Mouse (Mus musculus) forelimb bud, embryonic 11.5 days (tissue): ENCODE measurements at regions not wholly inside any gene's neighbourhood (a gene's known extent, or its start where the extent isn't known, plus 50 kb on each side); places are given as distances from the start of the nearest gene placed in this dataset.

Source experiments
- DNase-seq: peaks from one replicate; pipeline ENCODE4 v3.0.0-alpha.2; 2012; ENCODE audit warnings: low read depth, low spot score

- DNase-seq: no peak
These were observed 73.1 kb downstream of the Rps15a start for GRCm38 (mm10) chr7:118042914-118043313.

- DNase-seq: no peak
These were observed 76.1 kb downstream of the Rps15a start for GRCm38 (mm10) chr7:118039862-118040261.

GRCm38 (mm10) chr7:118037062-118037461 is 78.9 kb downstream of the Rps15a start:
- DNase-seq: no peak

GRCm38 (mm10) chr7:118026106-118026526 is 89.9 kb downstream of the Rps15a start:
- no peak for DNase-seq

GRCm38 (mm10) chr7:118004620-118005019 is 111.4 kb downstream of the Rps15a start:
- no peak for DNase-seq

GRCm38 (mm10) chr7:118001881-118002280 is 114.1 kb downstream of the Rps15a start:
- DNase-seq: no peak

- DNase-seq: peak; percentile 67
These were observed 114.9 kb downstream of the Rps15a start for GRCm38 (mm10) chr7:118001121-118001520.

GRCm38 (mm10) chr7:117982177-117982576 is 133.8 kb downstream of the Rps15a start:
- no peak for DNase-seq

- DNase-seq: no peak
These were observed 144.8 kb downstream of the Rps15a start for GRCm38 (mm10) chr7:117971176-117971575.

GRCm38 (mm10) chr7:117943435-117943834 is 172.6 kb downstream of the Rps15a start:
- no peak for DNase-seq

GRCm38 (mm10) chr7:117939618-117940017 is 176.4 kb downstream of the Rps15a start:
- no peak for DNase-seq

- no peak for DNase-seq
These were observed 181.1 kb downstream of the Rps15a start for GRCm38 (mm10) chr7:117934908-117935307.

- DNase-seq: peak; percentile 60
These were observed 184.6 kb downstream of the Rps15a start for GRCm38 (mm10) chr7:117931234-117931895.

- DNase-seq: no peak
These were observed 185.6 kb downstream of the Rps15a start for GRCm38 (mm10) chr7:117930392-117930791.

- DNase-seq: peak; percentile 16
These were observed 189.6 kb downstream of the Rps15a start for GRCm38 (mm10) chr7:117926396-117926795.

- DNase-seq: no peak
These were observed 193.7 kb downstream of the Rps15a start for GRCm38 (mm10) chr7:117922270-117922669.

- DNase-seq: no peak
These were observed 197.6 kb downstream of the Rps15a start for GRCm38 (mm10) chr7:117918206-117918995.

- DNase-seq: no peak
These were observed 199.1 kb downstream of the Rps15a start for GRCm38 (mm10) chr7:117916915-117917314.

GRCm38 (mm10) chr7:117912453-117912852 is 203.5 kb downstream of the Rps15a start:
- DNase-seq: no peak

- DNase-seq: no peak
These were observed 204.9 kb downstream of the Rps15a start for GRCm38 (mm10) chr7:117911062-117911461.

- DNase-seq: no peak
These were observed 219.5 kb downstream of the Rps15a start for GRCm38 (mm10) chr7:117896528-117896927.

- DNase-seq: no peak
These were observed 228.7 kb downstream of the Rps15a start for GRCm38 (mm10) chr7:117887288-117887687.

- DNase-seq: peak; percentile 80
These were observed 233.2 kb downstream of the Rps15a start for GRCm38 (mm10) chr7:117882803-117883202.
